ENCODE assay signal across 8 mouse cellular contexts in genomic region chr13:117023346-117024050, GRCm38 (mm10). TPM values are rescaled to one million over a fixed set of nuclear protein-coding genes. Genes with fewer than 3 reads are reported as not detected.
DNase-seq lines count a peak whose midpoint lies in the region; ATAC-seq and TF ChIP-seq lines count a peak whose summit lies in the region.

No protein-coding gene starts in this region.

- TF ChIP-seq POLR2A in cerebellum, adult 2 months (IDR thresholded peaks at IDR 0.05; ENCODE audit: borderline replicate concordance, insufficient read depth, low read length): no peak

- peak overlapping the region; percentile 81 for H3K4me2 ChIP-seq in limb, embryonic 15.5 days
- H3K4me2 ChIP-seq in stomach, postnatal 0 days (replicated peaks; ENCODE audit: low read depth): peak overlapping the region; percentile 91

- no peak for TF ChIP-seq EP300 in stomach, postnatal 0 days (optimal IDR thresholded peaks at IDR 0.05)

- 6% methylated on average over 12 of the region's 12 CpGs for WGBS in cerebellum, adult 2 months
- 9% methylated on average over 12 of the region's 12 CpGs for WGBS in limb, embryonic 15.5 days
- WGBS in stomach, postnatal 0 days: 20% methylated on average over 12 of the region's 12 CpGs

- H3K4me3 ChIP-seq in cerebellum, adult 2 months (replicated peaks; ENCODE audit: insufficient read depth, low read depth, low read length): peak overlapping the region; percentile 98
- H3K4me3 ChIP-seq in limb, embryonic 15.5 days: peak overlapping the region; percentile 70
- H3K4me3 ChIP-seq in stomach, postnatal 0 days (ENCODE audit: low read depth, low read length): peak overlapping the region; percentile 87

- ATAC-seq in limb, embryonic 15.5 days (ENCODE audit: insufficient number of reproducible peaks, low FRiP score, low TSS enrichment, low read depth): no peak
- no peak for ATAC-seq in stomach, postnatal 0 days (ENCODE audit: low FRiP score, low TSS enrichment)

- no peak overlapping the region for H3K27ac ChIP-seq in cerebellum, adult 2 months (ENCODE audit: insufficient read depth, low read length)
- peak overlapping the region; percentile 94 for H3K27ac ChIP-seq in limb, embryonic 15.5 days
- H3K27ac ChIP-seq in stomach, postnatal 0 days (replicated peaks): peak overlapping the region; percentile 89

- no peaks in the 10 kb centered on the region for H3K9me3 ChIP-seq in limb, embryonic 15.5 days
- no peaks in the 10 kb centered on the region for H3K9me3 ChIP-seq in stomach, postnatal 0 days (ENCODE audit: control insufficient read depth, low read length)

- DNase-seq in cerebellum, adult 2 months: no peak
- DNase-seq in cerebellum, adult 11 months: no peak
- DNase-seq in thymus, postnatal 4 days: peak; percentile 22
- DNase-seq in thymus, postnatal 25 days: no peak
- no peak for DNase-seq in stomach, postnatal 0 days (ENCODE audit: low spot score)
- DNase-seq in ovary, postnatal 10 days (ENCODE audit: low spot score): no peak
- DNase-seq in left cerebral cortex, adult 11 months (ENCODE audit: low spot score): no peak

- H3K36me3 ChIP-seq in limb, embryonic 15.5 days: no peaks in the 10 kb centered on the region
- no peaks in the 10 kb centered on the region for H3K36me3 ChIP-seq in stomach, postnatal 0 days (ENCODE audit: control insufficient read depth, insufficient read depth, low read length)

- H3K9ac ChIP-seq in limb, embryonic 15.5 days: peak overlapping the region; percentile 92
- peak overlapping the region; percentile 90 for H3K9ac ChIP-seq in stomach, postnatal 0 days (ENCODE audit: low read length)

- no peaks in the 10 kb centered on the region for H3K4me1 ChIP-seq in cerebellum, adult 2 months (ENCODE audit: control insufficient read depth, insufficient read depth, low read length)
- H3K4me1 ChIP-seq in limb, embryonic 15.5 days: peaks cover 28% of the 10 kb centered on the region
- no peaks in the 10 kb centered on the region for H3K4me1 ChIP-seq in stomach, postnatal 0 days (replicated peaks; ENCODE audit: control insufficient read depth, insufficient read depth)

- no peaks in the 10 kb centered on the region for H3K27me3 ChIP-seq in cerebellum, adult 2 months (ENCODE audit: control insufficient read depth, insufficient read depth, low read length)
- no peaks in the 10 kb centered on the region for H3K27me3 ChIP-seq in limb, embryonic 15.5 days
- no peaks in the 10 kb centered on the region for H3K27me3 ChIP-seq in stomach, postnatal 0 days (ENCODE audit: control insufficient read depth, insufficient read depth, low read length)

- TF ChIP-seq CTCF in cerebellum, adult 2 months (IDR thresholded peaks at IDR 0.05; ENCODE audit: borderline replicate concordance, insufficient read depth, low read depth, low read length): no peak
- no peak for TF ChIP-seq CTCF in stomach, postnatal 0 days (IDR thresholded peaks at IDR 0.05; ENCODE audit: low read depth)

RNA-seq across cellular contexts. Expression of gene Parp8, which starts 1.8 kb away (rescaled TPM):
- polyA plus RNA-seq in cerebellum, adult 2 months (2012; rRNA removed): 24.8 and 25.7 TPM in 2 replicates
- polyA plus RNA-seq in limb, embryonic 15.5 days (2015; fragmentation: Nextera tagmentation; extraction: Ambion mirVana): 15.6 and 17.0 TPM in 2 replicates
- polyA plus RNA-seq in stomach, postnatal 0 days (2015; fragmentation: Nextera tagmentation; extraction: Ambion mirVana): 6.1 and 6.7 TPM in 2 replicates
